Mouse (Mus musculus) liver, postnatal 0 days (tissue): ENCODE measurements at regions not wholly inside any gene's neighbourhood (a gene's known extent, or its start where the extent isn't known, plus 50 kb on each side); places are given as distances from the start of the nearest gene placed in this dataset.

ENCODE experiments used
- CTCF ChIP-seq: sonication (generic); IDR thresholded peaks from 2 replicates; pipeline ENCODE4 v1.5.1; 2016; ENCODE audit warnings: antibody characterized with exemption, low read depth
- EP300 ChIP-seq: IDR thresholded peaks from 2 replicates; pipeline ENCODE4 v1.6.1; 2016; ENCODE audit warnings: antibody characterized with exemption, low read depth, mild to moderate bottlenecking

DNA sequence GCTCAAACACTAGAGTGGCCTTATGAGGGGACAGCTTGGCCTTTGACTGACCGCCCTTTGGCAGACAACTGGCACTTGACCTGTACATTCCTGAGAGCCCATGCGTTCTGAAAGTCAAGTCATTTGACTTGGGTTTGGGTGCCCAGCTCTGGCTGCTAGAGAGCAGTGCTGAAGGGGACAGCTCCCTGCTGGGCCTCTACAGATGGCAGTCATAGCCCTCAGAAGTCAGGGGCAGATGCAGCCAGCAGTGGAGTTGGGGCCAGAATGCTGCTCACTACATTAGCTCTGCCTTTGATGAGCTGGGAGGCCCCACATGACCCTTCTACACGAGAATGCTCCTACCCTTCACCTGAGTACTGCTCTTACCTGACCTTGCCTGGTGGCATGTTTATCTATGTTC, 58.3 kb upstream of the Twist2 start:
- TF ChIP-seq CTCF (no peak), EP300 (no peak)
